ENCODE assay signal across 11 mouse cellular contexts in the genomic region with DNA sequence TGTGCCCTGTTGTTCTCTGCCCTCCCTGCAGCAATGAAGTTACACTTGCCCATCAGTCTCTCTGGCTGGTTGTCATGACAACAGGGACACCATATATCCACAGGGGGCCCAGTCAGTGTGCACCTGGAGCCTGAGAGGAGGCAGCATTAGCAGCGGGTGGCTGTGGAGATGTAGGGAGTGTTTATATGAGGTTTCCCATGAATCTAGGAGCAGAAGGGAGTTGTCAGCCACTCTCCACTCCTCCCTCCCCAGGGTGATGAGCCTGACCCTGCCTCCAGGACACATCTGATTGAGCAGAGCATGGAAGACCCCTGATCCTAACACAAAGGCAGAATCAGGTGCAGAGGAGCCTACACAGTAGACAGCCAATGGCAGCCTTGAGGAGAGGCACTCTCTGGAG.
DNase-seq lines count a peak whose midpoint lies in the region; ATAC-seq and TF ChIP-seq lines count a peak whose summit lies in the region.
"Had no signal": no experiment of that assay in that cellular context is flagged by ENCODE, and none has a peak within 500 bp of the region (broad histone marks: within the 10 kb centered on the region; RNA-seq: fewer than 3 reads in every experiment).

No protein-coding gene starts in this region.

- no peak for ATAC-seq in forebrain, embryonic 11.5 days (replicated peaks; ENCODE audit: low FRiP score)
- ATAC-seq in embryonic facial prominence, embryonic 14.5 days (ENCODE audit: low read depth), result peak; percentile 71
- peak; percentile 45; the same call in 1 of the 2 replicates for ATAC-seq in hindbrain, postnatal 0 days
- peak; percentile 79 for ATAC-seq in neural tube, embryonic 14.5 days (ENCODE audit: low read depth)

- H3K4me2 ChIP-seq in forebrain, embryonic 11.5 days (ENCODE audit: low read depth, low read length, severe bottlenecking), result no peak overlapping the region
- H3K4me2 ChIP-seq in embryonic facial prominence, embryonic 14.5 days (ENCODE audit: low read depth, low read length), result no peak overlapping the region
- no peak overlapping the region for H3K4me2 ChIP-seq in hindbrain, postnatal 0 days (ENCODE audit: low read depth, low read length)
- H3K4me2 ChIP-seq in neural tube, embryonic 14.5 days (ENCODE audit: low read depth, low read length), result no peak overlapping the region; the same call in 1 of the 2 replicates
- H3K4me2 ChIP-seq: limb, embryonic 12.5 days had no signal

- no peaks in the 10 kb centered on the region for H3K27me3 ChIP-seq in forebrain, embryonic 10.5 days (ENCODE audit: poor library complexity, severe bottlenecking)
- H3K27me3 ChIP-seq in forebrain, embryonic 11.5 days (ENCODE audit: control insufficient read depth, insufficient read depth, low read length), result no peaks in the 10 kb centered on the region
- no peaks in the 10 kb centered on the region; the same call in 1 of the 2 replicates for H3K27me3 ChIP-seq in embryonic facial prominence, embryonic 14.5 days (replicated peaks; ENCODE audit: control insufficient read depth, insufficient read depth, low read length)
- H3K27me3 ChIP-seq in hindbrain, postnatal 0 days (ENCODE audit: insufficient read depth, low read length), result no peaks in the 10 kb centered on the region
- H3K27me3 ChIP-seq in neural tube, embryonic 14.5 days (ENCODE audit: control insufficient read depth, insufficient read depth, low read length), result no peaks in the 10 kb centered on the region
- H3K27me3 ChIP-seq: limb, embryonic 12.5 days had no signal

- no peak for TF ChIP-seq CTCF in hindbrain, postnatal 0 days (IDR thresholded peaks at IDR 0.05; ENCODE audit: low read depth)

- H3K4me3 ChIP-seq in forebrain, embryonic 10.5 days, result no peak overlapping the region
- no peak overlapping the region for H3K4me3 ChIP-seq in forebrain, embryonic 11.5 days (ENCODE audit: low read depth, low read length)
- no peak overlapping the region for H3K4me3 ChIP-seq in embryonic facial prominence, embryonic 14.5 days (ENCODE audit: low read depth, low read length)
- no peak overlapping the region for H3K4me3 ChIP-seq in hindbrain, postnatal 0 days (ENCODE audit: low read length)
- H3K4me3 ChIP-seq in neural tube, embryonic 14.5 days (ENCODE audit: low read depth, low read length), result no peak overlapping the region
- H3K4me3 ChIP-seq: limb, embryonic 12.5 days had no signal

- no peak overlapping the region for H3K9ac ChIP-seq in forebrain, embryonic 11.5 days (ENCODE audit: low read length)
- no peak overlapping the region for H3K9ac ChIP-seq in embryonic facial prominence, embryonic 14.5 days (ENCODE audit: low read depth, low read length)
- no peak overlapping the region for H3K9ac ChIP-seq in hindbrain, postnatal 0 days (replicated peaks; ENCODE audit: low read length)
- H3K9ac ChIP-seq in neural tube, embryonic 14.5 days (replicated peaks; ENCODE audit: low read depth, low read length), result no peak overlapping the region
- H3K9ac ChIP-seq: limb, embryonic 12.5 days had no signal

- peaks cover 32% of the 10 kb centered on the region for H3K4me1 ChIP-seq in forebrain, embryonic 10.5 days
- H3K4me1 ChIP-seq in forebrain, embryonic 11.5 days (replicated peaks; ENCODE audit: control insufficient read depth, insufficient read depth, low read length), result peaks cover 8% of the 10 kb centered on the region; the same call in 1 of the 2 replicates
- peaks cover 10% of the 10 kb centered on the region for H3K4me1 ChIP-seq in embryonic facial prominence, embryonic 14.5 days (ENCODE audit: control insufficient read depth, insufficient read depth, low read length)
- peaks cover 10% of the 10 kb centered on the region; the same call in 1 of the 2 replicates for H3K4me1 ChIP-seq in hindbrain, postnatal 0 days (ENCODE audit: insufficient read depth, low read length)
- peaks cover 14% of the 10 kb centered on the region; the same call in 1 of the 2 replicates for H3K4me1 ChIP-seq in neural tube, embryonic 14.5 days (ENCODE audit: control insufficient read depth, insufficient read depth, low read length)

- DNase-seq in forebrain, embryonic 10.5 days (ENCODE audit: extremely low spot score, low spot score), result no peak
- DNase-seq in forebrain, embryonic 11.5 days (ENCODE audit: low spot score), result no peak
- peak; percentile 70 for DNase-seq in embryonic facial prominence, embryonic 14.5 days (ENCODE audit: low spot score)
- peak; percentile 66 for DNase-seq in hindbrain, postnatal 0 days (ENCODE audit: low spot score)
- DNase-seq in gastrocnemius, postnatal 25 days, result no peak
- no peak for DNase-seq in thymus, adult 18-20 months
- DNase-seq in layer of hippocampus, postnatal 25 days (ENCODE audit: extremely low spot score in 1 of 2, low spot score in 1 of 2), result no peak
- DNase-seq: B cell, adult 2 months; kidney, postnatal 10 days had no signal

- H3K36me3 ChIP-seq in forebrain, embryonic 10.5 days (replicated peaks), result no peaks in the 10 kb centered on the region
- no peaks in the 10 kb centered on the region for H3K36me3 ChIP-seq in forebrain, embryonic 11.5 days (ENCODE audit: control insufficient read depth, insufficient read depth, low read length)
- H3K36me3 ChIP-seq in embryonic facial prominence, embryonic 14.5 days (ENCODE audit: control insufficient read depth, insufficient read depth, low read length), result no peaks in the 10 kb centered on the region
- H3K36me3 ChIP-seq in hindbrain, postnatal 0 days (ENCODE audit: insufficient read depth, low read length), result no peaks in the 10 kb centered on the region
- H3K36me3 ChIP-seq in neural tube, embryonic 14.5 days (ENCODE audit: control insufficient read depth, insufficient read depth, low read length), result no peaks in the 10 kb centered on the region
- H3K36me3 ChIP-seq: limb, embryonic 12.5 days had no signal

- no peaks in the 10 kb centered on the region for H3K9me3 ChIP-seq in forebrain, embryonic 10.5 days
- no peaks in the 10 kb centered on the region for H3K9me3 ChIP-seq in forebrain, embryonic 11.5 days (ENCODE audit: control insufficient read depth, low read length)
- H3K9me3 ChIP-seq in embryonic facial prominence, embryonic 14.5 days (ENCODE audit: control insufficient read depth, low read length), result no peaks in the 10 kb centered on the region
- no peaks in the 10 kb centered on the region for H3K9me3 ChIP-seq in hindbrain, postnatal 0 days (ENCODE audit: low read length)
- no peaks in the 10 kb centered on the region for H3K9me3 ChIP-seq in neural tube, embryonic 14.5 days (ENCODE audit: control insufficient read depth, low read length)
- H3K9me3 ChIP-seq: limb, embryonic 12.5 days had no signal

- 0% methylated on average over 1 of the region's 1 CpGs for WGBS in forebrain, embryonic 10.5 days
- WGBS in forebrain, embryonic 11.5 days, result 10% methylated on average over 1 of the region's 1 CpGs
- WGBS in embryonic facial prominence, embryonic 14.5 days, result 24% methylated on average over 1 of the region's 1 CpGs
- 4% methylated on average over 1 of the region's 1 CpGs for WGBS in hindbrain, postnatal 0 days
- WGBS in neural tube, embryonic 14.5 days, result 0% methylated on average over 1 of the region's 1 CpGs

- H3K27ac ChIP-seq in forebrain, embryonic 10.5 days, result peak overlapping the region; percentile 65
- no peak overlapping the region for H3K27ac ChIP-seq in forebrain, embryonic 11.5 days (ENCODE audit: low read depth, low read length)
- no peak overlapping the region for H3K27ac ChIP-seq in embryonic facial prominence, embryonic 14.5 days (replicated peaks; ENCODE audit: low read depth, low read length)
- H3K27ac ChIP-seq in hindbrain, postnatal 0 days, result no peak overlapping the region
- peak overlapping the region; percentile 23 for H3K27ac ChIP-seq in neural tube, embryonic 14.5 days (ENCODE audit: low read depth, low read length)
- H3K27ac ChIP-seq: limb, embryonic 12.5 days had no signal

Comparison
In these comparisons a context has a peak if more than half of its experiments do, and no peak if none do; other contexts are left out.
1. H3K27ac ChIP-seq: peak in forebrain, embryonic 10.5 days (single experiment) and neural tube, embryonic 14.5 days (single experiment); none in forebrain, embryonic 11.5 days (single experiment), embryonic facial prominence, embryonic 14.5 days (single experiment) and hindbrain, postnatal 0 days (single experiment).
2. DNase-seq: peak in embryonic facial prominence, embryonic 14.5 days (single experiment) and hindbrain, postnatal 0 days (single experiment); none in forebrain, embryonic 10.5 days (single experiment), forebrain, embryonic 11.5 days (single experiment), gastrocnemius, postnatal 25 days (single experiment), thymus, adult 18-20 months (0 of 2) and layer of hippocampus, postnatal 25 days (0 of 2).